In the genomic region with DNA sequence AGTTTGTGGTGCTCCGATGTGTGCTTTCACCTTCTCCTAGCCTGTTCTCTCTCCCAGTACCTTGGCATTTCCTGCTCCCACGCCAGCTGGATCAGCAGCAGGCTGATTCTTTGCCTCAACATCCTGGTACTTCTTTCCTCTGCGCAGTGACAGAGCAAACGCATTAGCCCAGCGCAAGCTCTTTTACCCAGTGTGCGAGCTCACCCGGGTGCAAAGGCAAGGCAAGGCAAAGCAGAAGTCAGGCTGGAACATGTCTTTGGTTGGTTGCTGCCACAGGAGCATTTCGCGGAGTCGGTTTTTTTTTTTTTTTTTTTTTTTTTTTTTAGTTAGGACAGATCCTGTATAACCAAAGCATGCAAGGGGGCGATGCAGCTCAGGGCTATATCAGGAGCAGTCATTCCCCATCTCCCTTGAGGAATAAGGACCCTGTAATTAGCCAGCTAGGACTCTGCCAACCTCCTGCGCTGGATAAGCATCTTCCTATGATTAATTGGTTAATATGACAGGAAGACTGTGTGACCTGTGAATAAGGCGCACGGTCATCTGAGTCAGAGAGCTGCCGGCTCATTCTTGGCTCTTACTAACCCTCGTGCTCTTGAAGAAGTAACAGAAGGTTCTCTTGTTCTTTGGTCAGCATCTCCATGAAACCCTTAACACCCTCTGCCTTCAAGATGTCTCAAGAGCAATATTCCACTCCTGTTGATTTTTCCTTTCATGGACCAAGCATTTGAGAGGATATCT, we compare ENCODE assay signal across 9 mouse cellular contexts.
A peak's percentile ranks its signal among the peaks of the same experiment; 100 is the strongest.
DNase-seq lines count a peak whose midpoint lies in the region; ATAC-seq lines count a peak whose summit lies in the region.
"Had no signal": no experiment of that assay in that cellular context is flagged by ENCODE, and none has a peak within 500 bp of the region (broad histone marks: within the 10 kb centered on the region; RNA-seq: fewer than 3 reads in every experiment).

No protein-coding gene starts in this region.

- H3K9ac ChIP-seq in embryonic facial prominence, embryonic 11.5 days (replicated peaks; ENCODE audit: low read length), result no peak overlapping the region
- no peak overlapping the region for H3K9ac ChIP-seq in midbrain, embryonic 16.5 days (ENCODE audit: low read depth, low read length)

- H3K36me3 ChIP-seq in embryonic facial prominence, embryonic 11.5 days (replicated peaks; ENCODE audit: control insufficient read depth, insufficient read depth, low read depth, low read length), result no peaks in the 10 kb centered on the region
- H3K36me3 ChIP-seq in midbrain, embryonic 16.5 days (ENCODE audit: control insufficient read depth, insufficient read depth, low read length), result no peaks in the 10 kb centered on the region

- 70% methylated on average over 16 of the region's 16 CpGs for WGBS in embryonic facial prominence, embryonic 11.5 days
- WGBS in midbrain, embryonic 16.5 days, result 81% methylated on average over 16 of the region's 16 CpGs

- ATAC-seq in embryonic facial prominence, embryonic 11.5 days (replicated peaks; ENCODE audit: insufficient number of reproducible peaks, low FRiP score, low TSS enrichment, low read depth), result no peak
- ATAC-seq in midbrain, embryonic 16.5 days, result no peak
- ATAC-seq: intestine, postnatal 0 days had no signal

- no peak overlapping the region for H3K27ac ChIP-seq in embryonic facial prominence, embryonic 11.5 days (replicated peaks; ENCODE audit: low read depth, low read length)
- H3K27ac ChIP-seq in midbrain, embryonic 16.5 days (ENCODE audit: low read length), result no peak overlapping the region

- H3K4me3 ChIP-seq in embryonic facial prominence, embryonic 11.5 days (ENCODE audit: low read depth, low read length), result no peak overlapping the region
- H3K4me3 ChIP-seq in midbrain, embryonic 16.5 days (ENCODE audit: low read depth, low read length), result no peak overlapping the region

- no peak overlapping the region for H3K4me2 ChIP-seq in embryonic facial prominence, embryonic 11.5 days (ENCODE audit: low read depth, low read length)
- H3K4me2 ChIP-seq in midbrain, embryonic 16.5 days (ENCODE audit: low read length), result no peak overlapping the region

- H3K4me1 ChIP-seq in embryonic facial prominence, embryonic 11.5 days (ENCODE audit: control insufficient read depth, insufficient read depth, low read length), result no peaks in the 10 kb centered on the region; the same call in 1 of the 2 replicates
- H3K4me1 ChIP-seq in midbrain, embryonic 16.5 days (ENCODE audit: control insufficient read depth, insufficient read depth, low read length), result no peaks in the 10 kb centered on the region

- H3K9me3 ChIP-seq in embryonic facial prominence, embryonic 11.5 days (replicated peaks; ENCODE audit: control insufficient read depth, low read length), result no peaks in the 10 kb centered on the region
- H3K9me3 ChIP-seq in midbrain, embryonic 16.5 days (replicated peaks; ENCODE audit: control insufficient read depth, low read length, poor library complexity, severe bottlenecking), result no peaks in the 10 kb centered on the region

- no peaks in the 10 kb centered on the region for H3K27me3 ChIP-seq in embryonic facial prominence, embryonic 11.5 days (ENCODE audit: control insufficient read depth, insufficient read depth, low read length)
- H3K27me3 ChIP-seq in midbrain, embryonic 16.5 days (ENCODE audit: control insufficient read depth, insufficient read depth, low read depth, low read length), result no peaks in the 10 kb centered on the region

- DNase-seq in cerebellum, postnatal 14 days, result peak; percentile 42 to 48
- DNase-seq in cerebellum, postnatal 4 days (ENCODE audit: low spot score in 2 of 2), result no peak
- DNase-seq in 3134 (ENCODE audit: extremely low read depth, insufficient read length, low spot score), result peak; percentile 23
- peak; percentile 12 for DNase-seq in embryonic facial prominence, embryonic 11.5 days (ENCODE audit: low spot score)
- peak; percentile 19 to 20 for DNase-seq in layer of hippocampus, postnatal 36 days
- no peak for DNase-seq in gastrocnemius, postnatal 10 days
- DNase-seq in kidney, postnatal 14 days, result no peak

Comparison
In these comparisons a context has a peak if more than half of its experiments do, and no peak if none do; other contexts are left out.
1. DNase-seq: peak in cerebellum, postnatal 14 days (2 of 2), 3134 (single experiment), embryonic facial prominence, embryonic 11.5 days (single experiment) and layer of hippocampus, postnatal 36 days (2 of 2); none in cerebellum, postnatal 4 days (0 of 2), gastrocnemius, postnatal 10 days (single experiment) and kidney, postnatal 14 days (single experiment).